Mouse (Mus musculus) kidney, postnatal 36 days (tissue): ENCODE data around the gene Gm853.
A peak's percentile ranks its signal among the peaks of the same experiment; 100 is the strongest.
"Not testable (repeated sequence)": the region's sequence is repeated elsewhere in the genome, so short reads cannot be mapped to it uniquely, and the experiment has no call there.

Experiments
- DNase-seq, 2 experiments: peaks; one replicate each; pipeline ENCODE4 v3.0.0; 2021 to 2022; ENCODE audit warnings: mixed read lengths in 2 of 2

The Gm853 gene

DNA sequence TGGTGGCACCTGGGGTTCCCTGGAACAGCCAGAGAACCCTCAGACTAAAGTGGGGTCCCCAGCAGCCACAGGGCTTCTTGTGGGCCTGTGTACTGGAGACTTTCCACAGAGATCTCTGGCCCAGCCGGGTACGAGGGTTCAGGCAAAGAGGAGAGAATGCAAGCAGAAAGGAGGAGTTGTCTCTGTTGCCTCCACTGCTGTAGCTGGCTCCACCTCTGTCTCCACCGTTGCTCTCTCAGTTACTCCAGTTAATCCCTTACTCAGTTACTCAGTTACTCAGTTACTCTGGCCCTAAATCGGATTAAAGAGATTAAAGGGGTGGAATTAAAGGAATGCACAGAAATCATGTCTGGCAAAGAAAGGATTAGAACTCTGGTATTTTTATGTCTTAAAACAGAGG is at the start of gene Gm853:
Gene Gm853, minus strand, starts transcription at position 223 of the 400 bp plus-strand sequence.
- DNase-seq: peak; percentile 59 to 63

GRCm38 (mm10) chr4:130270611-130271347 is 48.6 kb upstream of the Gm853 start:
- no peak for DNase-seq

DNA sequence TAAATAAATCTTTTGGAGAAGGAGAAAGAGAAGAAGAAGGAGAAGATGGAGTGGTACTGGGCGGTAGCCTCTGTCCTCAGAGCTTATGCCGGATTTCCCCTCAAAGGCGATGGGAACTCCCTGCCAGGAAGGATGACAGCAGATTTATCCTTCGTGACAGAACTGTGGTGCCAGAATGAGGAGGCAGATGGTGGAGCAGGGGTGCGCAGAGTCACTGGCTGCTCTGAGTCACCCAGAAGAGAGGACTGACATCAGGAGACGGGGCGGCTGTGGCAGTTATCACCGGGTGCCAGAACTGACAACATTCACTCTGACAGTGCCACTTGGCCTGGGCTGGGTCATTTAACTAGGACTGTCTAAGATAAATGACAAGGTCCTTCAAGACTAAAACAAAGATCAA is 47.9 kb upstream of the Gm853 start:
- DNase-seq: no peak

GRCm38 (mm10) chr4:130268736-130269135 is 46.5 kb upstream of the Gm853 start:
- DNase-seq: no peak

DNA sequence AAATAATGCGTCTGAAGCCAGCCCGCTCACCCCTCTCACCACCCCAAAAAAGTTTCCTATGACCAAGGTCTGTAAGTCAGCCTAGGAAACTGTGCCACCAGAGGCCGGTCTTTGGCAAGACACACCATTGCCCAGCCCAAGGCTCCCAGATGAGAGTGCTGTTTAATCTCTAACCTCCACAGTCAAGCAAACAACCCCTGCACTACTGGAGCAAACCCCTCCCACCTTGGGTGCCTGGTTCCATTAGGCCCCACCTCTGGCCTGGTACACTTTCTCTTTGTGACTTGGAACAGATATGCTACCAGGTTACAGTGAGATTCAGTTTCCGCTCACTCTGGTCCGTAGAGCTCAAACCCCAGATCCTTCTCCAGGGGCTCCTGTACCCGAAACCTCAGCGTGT is 44.9 kb upstream of the Gm853 start:
- DNase-seq: peak; percentile 79 to 83

- DNase-seq: peak in 1 of 2 experiments; percentile 21
Observed at GRCm38 (mm10) chr4:130266601-130267000, 44.4 kb upstream of the Gm853 start.

DNA sequence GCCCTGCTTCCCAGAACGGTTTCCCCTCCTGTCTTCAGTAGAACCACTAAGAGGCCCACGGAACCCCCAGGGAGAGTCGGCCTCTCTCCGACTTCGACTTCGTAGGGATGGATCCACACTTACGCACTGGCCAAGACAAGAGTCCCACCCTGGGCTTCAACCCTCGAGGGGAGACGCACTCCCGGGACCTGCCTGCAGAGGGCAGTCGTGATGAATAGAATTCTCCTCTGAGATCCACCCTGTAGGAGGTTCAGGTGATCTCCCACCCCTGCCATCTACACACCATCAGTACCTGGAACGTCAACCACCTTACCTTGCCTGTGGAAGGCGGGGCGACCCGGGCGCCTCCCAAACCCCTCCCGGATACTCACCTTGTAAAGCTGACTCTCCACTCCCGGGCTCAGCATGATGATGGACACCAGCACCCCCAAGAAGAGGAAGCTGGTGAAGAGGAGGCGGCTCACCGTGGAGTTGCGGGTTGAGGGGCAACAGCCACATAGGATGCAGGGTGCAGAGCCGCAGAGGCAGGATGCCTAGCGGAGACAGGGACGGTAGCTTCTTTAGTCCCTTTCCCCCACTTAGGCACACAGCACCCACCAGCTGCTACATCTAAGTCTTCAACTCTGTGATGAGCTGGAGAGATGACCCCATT is 42.6 kb upstream of the Gm853 start:
- DNase-seq: peak; percentile 58 to 84

DNA sequence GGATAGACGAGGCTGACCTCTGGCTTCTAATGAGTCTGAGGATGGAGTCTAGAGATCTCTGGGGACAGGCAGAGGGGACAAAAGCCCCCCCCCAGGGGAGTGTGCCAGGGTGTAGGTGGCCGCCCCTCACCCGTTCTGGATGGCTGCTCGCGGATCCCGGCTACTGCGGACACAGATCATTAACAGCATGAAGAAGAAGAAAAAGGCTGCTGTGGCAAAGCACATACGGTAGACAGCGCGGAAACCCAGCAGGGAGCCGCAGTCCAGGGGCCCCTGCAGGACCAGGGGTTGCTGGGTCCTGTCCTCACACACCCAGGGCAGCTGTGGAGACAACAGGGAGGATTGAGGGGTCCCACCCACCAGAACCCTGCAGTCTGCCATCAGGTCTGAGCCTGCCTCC is 41.9 kb upstream of the Gm853 start:
- no peak for DNase-seq

DNA sequence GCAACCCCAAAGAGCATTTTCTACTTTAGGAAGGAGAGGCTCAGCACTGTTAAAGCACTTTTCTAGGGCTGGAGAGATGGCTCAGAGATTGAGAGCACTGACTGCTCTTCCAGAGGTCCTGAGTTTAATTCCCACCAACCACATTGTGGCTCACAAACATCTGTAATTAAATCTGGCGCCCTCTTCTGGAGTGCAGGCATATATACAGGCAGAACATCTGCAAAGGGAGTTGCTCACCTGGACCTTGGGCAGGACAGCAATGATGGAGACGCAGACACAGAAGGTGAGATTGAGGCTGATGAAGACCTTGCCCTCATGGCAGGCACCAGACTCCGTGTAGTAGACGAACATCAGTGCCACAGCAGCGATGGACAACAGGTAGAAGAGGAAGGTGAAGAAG is 38.2 kb upstream of the Gm853 start:
- peak; percentile 13 to 22 for DNase-seq

DNA sequence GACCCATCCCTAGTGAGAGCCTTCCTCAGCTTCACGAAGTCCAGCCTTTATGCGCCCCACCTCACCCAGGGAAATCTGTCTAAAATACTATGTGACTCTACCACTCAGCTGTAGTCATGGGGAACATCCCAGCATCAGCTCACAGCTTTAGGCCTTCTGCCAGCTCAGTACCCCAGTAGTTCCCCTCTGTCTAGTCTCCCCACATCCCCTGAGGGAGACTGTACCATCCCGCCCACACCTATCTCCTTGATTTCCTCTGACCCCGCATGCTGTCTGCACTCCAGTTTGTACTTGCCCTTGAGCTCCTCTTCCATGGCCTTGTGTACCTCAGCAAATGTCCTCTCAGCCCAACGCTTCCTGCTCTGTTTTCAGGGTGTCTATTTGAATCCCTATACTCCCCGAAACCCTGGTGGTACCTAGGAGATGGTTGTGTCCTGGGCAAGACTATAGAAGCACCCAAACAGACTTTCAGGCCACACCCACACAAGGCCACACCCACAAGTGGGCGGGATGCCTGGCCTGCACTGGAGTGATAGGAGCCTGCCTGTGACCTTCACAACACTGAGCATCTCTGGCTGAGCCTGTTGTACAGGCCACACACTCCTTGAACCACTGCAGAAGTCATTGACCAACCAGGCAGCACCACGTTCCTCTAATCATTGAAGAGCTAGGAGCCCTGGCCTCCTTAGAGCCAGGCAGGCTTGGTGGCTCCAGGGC is 30.4 kb upstream of the Gm853 start:
- peak in 1 of 2 experiments; percentile 43 for DNase-seq

DNA sequence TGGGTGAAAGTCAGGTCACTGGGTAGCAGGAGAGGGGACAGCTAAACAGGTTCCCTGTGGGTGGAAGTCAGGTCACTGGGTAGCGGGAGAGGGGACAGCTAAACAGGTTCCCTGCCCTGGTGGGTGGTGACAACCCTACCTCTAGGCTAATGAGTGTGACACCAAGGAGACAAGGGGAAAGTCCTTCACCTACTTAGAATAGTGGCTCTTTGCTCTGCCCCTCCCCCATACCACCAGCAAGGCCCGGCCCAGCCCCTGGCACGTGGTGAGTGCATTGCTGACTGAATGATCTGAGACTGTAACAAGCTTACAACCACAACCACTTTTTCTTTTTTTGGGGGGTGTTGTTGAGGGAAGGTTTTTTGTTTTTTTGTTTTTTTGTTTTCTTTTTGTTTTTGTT is 29.6 kb upstream of the Gm853 start:
- peak; percentile 31 to 50 for DNase-seq

- DNase-seq: no peak
Observed at GRCm38 (mm10) chr4:130251172-130251705, 29.0 kb upstream of the Gm853 start.

DNA sequence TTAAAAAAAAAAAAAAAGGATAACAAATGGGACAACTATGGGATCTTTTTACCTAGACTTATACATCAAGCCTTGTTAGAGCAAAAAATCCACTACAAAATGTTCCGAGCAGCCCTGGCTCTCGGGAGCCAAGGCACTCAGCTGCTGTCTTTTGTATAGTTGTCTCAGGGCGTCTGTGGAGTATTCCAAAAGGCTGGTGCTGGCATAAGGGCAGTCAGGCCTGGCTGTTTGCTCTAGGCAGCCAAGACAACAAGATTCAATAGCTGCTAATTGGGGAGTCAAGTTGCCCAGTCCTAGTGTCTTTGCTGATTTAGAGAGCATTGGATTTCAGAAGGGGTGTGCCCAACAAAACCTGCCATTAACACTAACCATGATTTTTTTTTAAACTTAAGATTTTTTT is 26.4 kb upstream of the Gm853 start:
- DNase-seq: no peak

GRCm38 (mm10) chr4:130246132-130246531 is 23.9 kb upstream of the Gm853 start:
- peak; percentile 84 to 90 for DNase-seq

- no peak for DNase-seq
Observed at GRCm38 (mm10) chr4:130244749-130245148, 22.5 kb upstream of the Gm853 start.

DNA sequence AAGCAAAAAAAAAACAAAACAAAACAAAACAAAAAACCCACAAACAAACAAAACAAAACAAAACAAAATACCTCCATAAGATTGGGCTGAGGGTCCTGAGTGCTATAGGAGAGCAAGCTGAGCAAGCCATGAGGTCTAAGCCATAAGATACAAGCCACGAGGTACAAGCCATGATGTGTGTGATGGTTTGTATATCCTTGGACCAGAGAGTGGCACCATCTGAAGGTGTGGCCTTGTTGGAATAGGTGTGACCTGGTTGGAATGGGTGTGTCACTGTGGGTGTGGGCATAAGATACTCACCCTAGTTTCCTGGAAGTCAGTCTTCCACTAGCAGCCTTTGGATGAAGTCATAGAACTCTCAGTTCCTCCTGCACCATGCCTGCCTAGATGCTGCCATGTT is 21.4 kb upstream of the Gm853 start:
- not testable (repeated sequence) for DNase-seq

- DNase-seq: no peak
Observed at GRCm38 (mm10) chr4:130242956-130243355, 20.8 kb upstream of the Gm853 start.

DNA sequence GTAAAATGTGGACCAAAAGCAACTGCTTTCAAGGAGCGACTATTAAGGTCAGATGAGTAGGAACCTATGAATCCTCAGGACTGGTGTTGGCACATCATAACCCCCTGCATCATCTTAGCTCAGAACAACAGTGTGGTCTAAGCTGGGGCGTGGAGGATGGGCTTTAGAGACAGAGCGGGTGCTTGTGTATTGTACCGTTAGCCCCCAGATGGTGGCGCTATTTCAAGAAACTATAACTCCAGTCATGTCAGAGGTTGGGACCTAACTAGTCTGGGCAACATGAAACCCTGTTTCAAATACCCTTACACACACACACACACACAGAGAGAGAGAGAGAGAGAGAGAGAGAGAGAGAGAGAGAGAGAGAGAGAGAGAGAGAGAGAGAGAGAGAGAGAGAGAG is 18.5 kb upstream of the Gm853 start:
- DNase-seq: peak in 1 of 2 experiments; percentile 23

- DNase-seq: no peak
Observed at GRCm38 (mm10) chr4:130237607-130238006, 15.4 kb upstream of the Gm853 start.

DNA sequence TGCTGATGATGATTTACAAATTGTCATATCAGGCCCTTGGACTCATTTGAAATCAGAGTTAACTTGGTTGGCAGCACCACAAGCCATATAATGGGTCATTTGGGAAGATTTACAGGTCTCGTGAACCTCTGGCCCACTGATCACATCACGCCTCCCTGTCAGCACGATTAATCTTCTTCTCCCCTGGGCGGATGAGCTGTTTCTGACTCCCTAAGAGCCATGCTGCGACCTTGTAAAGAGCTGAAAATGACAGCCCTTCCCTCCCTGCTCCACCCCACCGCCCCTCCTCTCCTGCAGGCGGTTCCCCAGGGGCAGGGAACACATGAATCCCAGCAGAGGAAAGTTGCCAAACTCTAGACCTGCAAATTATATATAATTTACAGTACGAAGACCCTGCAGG is 14.2 kb upstream of the Gm853 start:
- no peak for DNase-seq

DNA sequence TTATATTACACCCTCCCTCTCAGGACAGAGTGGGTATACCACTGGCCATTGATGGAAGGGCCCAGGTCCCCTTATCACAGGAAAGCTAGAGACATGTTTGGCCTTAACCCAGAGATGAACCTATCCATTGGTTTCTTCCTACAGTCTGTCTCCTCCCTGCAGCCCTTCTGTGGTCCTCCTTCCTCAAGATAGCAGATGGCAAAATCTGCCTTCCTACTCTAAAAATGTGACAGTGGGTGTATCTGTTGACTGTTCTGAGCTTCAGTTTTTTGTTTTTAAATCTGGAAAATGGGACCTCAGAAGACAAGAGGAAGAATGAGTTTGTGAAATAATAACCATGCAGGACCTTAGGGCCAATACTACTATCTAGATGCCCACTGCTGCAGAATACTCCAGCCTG is 1.9 kb upstream of the Gm853 start:
- DNase-seq: no peak

- DNase-seq: peak; percentile 74 to 80
Observed at GRCm38 (mm10) chr4:130220176-130220575, 2.0 kb downstream of the Gm853 start.

DNA sequence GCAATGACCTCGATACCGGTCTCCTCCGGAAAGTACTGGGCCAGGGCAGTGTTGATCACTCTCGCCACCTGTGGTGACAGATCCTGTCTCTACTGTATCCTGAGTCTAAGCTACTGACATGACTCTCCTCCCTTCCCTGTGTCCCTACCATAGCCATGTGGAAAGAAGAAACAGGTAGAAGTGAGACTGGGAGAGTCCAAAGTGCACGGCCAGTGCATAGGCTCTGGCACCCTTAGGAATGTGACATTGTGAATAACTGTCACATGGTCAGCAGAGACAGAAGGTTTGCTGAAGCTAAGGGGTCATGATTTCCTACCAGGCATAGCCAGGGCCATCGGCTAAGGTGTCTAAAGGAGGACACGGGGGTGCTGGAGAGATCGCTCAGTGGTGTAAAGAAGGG is 6.8 kb downstream of the Gm853 start:
- DNase-seq: peak in 1 of 2 experiments; percentile 21

GRCm38 (mm10) chr4:130213857-130214256 is 8.3 kb downstream of the Gm853 start:
- DNase-seq: no peak
